Mouse (Mus musculus) liver, adult 2 months (tissue): Measurements from ENCODE around the gene Fam131a.

ENCODE experiments used
- CTCF ChIP-seq: fragments of 200-500 bp; IDR thresholded peaks from 2 replicates; pipeline ENCODE4 v1.5.1; 2011; ENCODE audit warnings: low read depth, low read length, control low read depth
- POLR2A ChIP-seq: fragments of 200-500 bp; IDR thresholded peaks from 2 replicates; pipeline ENCODE4 v1.6.1; 2011; ENCODE audit warnings: low read length, control low read depth; ENCODE audit not compliant: insufficient read depth; ENCODE audit errors: extremely low read depth

GRCm38 (mm10) chr16:20712889-20713288, 19.8 kb downstream of the Fam131a start:
- no peak for TF ChIP-seq POLR2A
- no peak for TF ChIP-seq CTCF
